Mouse (Mus musculus) limb, embryonic 11.5 days (tissue): ENCODE data around the gene Klhdc7a. TPM values are rescaled to one million over a fixed set of nuclear protein-coding genes. Genes with fewer than 3 reads are reported as not detected.

Source experiments
- ATAC-seq: fragments of 200-750 bp; cut with Nextera tagmentation; 2 replicates; pipeline ENCODE4 v1.8.0; 2017; ENCODE audit warnings: low read depth; ENCODE audit not compliant: insufficient number of reproducible peaks, low FRiP score, low TSS enrichment
- DNase-seq: peaks from one replicate; pipeline ENCODE4 v3.0.0-alpha.2; 2015; ENCODE audit warnings: low spot score
- H3K27ac ChIP-seq: fragments of 300-500 bp; sonication (generic); replicated peaks from 2 replicates; pipeline ENCODE4 v1.5.1; 2014; ENCODE audit warnings: low read depth, mild to moderate bottlenecking, low read length
- H3K27me3 ChIP-seq: fragments of 300-500 bp; sonication (generic); 2 replicates; pipeline ENCODE4 v1.6.1; 2014; ENCODE audit warnings: mild to moderate bottlenecking, low read length, mixed read lengths; ENCODE audit not compliant: control insufficient read depth, insufficient read depth
- H3K36me3 ChIP-seq: fragments of 300-500 bp; sonication (generic); 2 replicates; pipeline ENCODE4 v1.6.1; 2014; ENCODE audit warnings: mild to moderate bottlenecking, low read length, moderate library complexity, mixed read lengths; ENCODE audit not compliant: control insufficient read depth, insufficient read depth
- H3K4me1 ChIP-seq: fragments of 300-500 bp; sonication (generic); 2 replicates; pipeline ENCODE4 v1.6.1; 2014; ENCODE audit warnings: low read length, mixed read lengths; ENCODE audit not compliant: control insufficient read depth, insufficient read depth
- H3K4me2 ChIP-seq: fragments of 300-500 bp; sonication (generic); 2 replicates; pipeline ENCODE4 v1.6.1; 2014; ENCODE audit warnings: low read depth, mild to moderate bottlenecking, moderate library complexity; ENCODE audit not compliant: severe bottlenecking
- H3K4me3 ChIP-seq: fragments of 300-500 bp; sonication (generic); 2 replicates; pipeline ENCODE4 v1.5.1; 2014; ENCODE audit warnings: low read depth, low read length
- H3K9ac ChIP-seq: fragments of 300-500 bp; sonication (generic); 2 replicates; pipeline ENCODE4 v1.6.1; 2014; ENCODE audit warnings: mild to moderate bottlenecking, low read length
- H3K9me3 ChIP-seq: fragments of 300-500 bp; sonication (generic); 2 replicates; pipeline ENCODE4 v1.6.1; 2016; ENCODE audit warnings: low read length; ENCODE audit not compliant: control insufficient read depth
- WGBS: fragments of 180-500 bp; shearing (Covaris S2); extraction: QIAGEN DNeasy Blood & Tissue Kit; methylation state at CpG from one replicate; pipeline ENCODE4 v1.1.7; 2014; 5-methylcytosine and 5-hydroxymethylcytosine counted together
- polyA plus RNA-seq: library from polyadenylated mRNA; unstranded; fragments of >200 nt; fragmentation: Nextera tagmentation; extraction: Ambion mirVana; gene quantifications from 2 replicates; pipeline ENCODE4 v1.2.1, GENCODE M21; 2014

Gene Klhdc7a
- polyA plus RNA-seq, 1 experiment from 2014 or later = 0.04 TPM

DNA sequence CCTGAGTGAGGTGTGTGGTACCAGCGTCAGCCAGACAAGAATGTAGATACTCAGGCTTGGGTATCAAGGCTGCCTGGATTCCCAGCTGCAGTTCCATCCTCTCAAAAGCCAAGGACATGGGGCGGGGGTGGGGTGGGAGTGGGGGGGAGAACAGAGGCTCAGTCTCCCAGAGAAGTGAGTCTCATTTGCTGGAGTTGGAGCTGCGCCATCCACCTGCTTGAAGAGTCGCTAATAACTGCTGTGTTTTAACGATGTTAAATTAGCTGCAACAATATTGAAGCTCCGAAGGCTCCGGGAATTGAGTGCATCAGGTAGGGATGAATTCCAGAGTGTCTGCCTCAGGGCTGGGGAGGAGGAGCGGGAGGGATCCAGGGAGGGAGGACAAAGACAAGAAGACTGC lies 27.8 kb upstream of the Klhdc7a start:
- WGBS = 56% methylated on average over 8 of the region's 8 CpGs
- Histone ChIP-seq H3K4me1 (0 out of 2 replicates have a peak, but pooled peaks cover 3% of the 10 kb centered on the region), H3K4me2 (no peak overlapping the region), H3K27ac (no peak overlapping the region), H3K9me3 (no peaks in the 10 kb centered on the region), H3K36me3 (no peaks in the 10 kb centered on the region), H3K4me3 (no peak overlapping the region), H3K27me3 (no peaks in the 10 kb centered on the region), H3K9ac (no peak overlapping the region)
- no peak for DNase-seq
- no peak for ATAC-seq

DNA sequence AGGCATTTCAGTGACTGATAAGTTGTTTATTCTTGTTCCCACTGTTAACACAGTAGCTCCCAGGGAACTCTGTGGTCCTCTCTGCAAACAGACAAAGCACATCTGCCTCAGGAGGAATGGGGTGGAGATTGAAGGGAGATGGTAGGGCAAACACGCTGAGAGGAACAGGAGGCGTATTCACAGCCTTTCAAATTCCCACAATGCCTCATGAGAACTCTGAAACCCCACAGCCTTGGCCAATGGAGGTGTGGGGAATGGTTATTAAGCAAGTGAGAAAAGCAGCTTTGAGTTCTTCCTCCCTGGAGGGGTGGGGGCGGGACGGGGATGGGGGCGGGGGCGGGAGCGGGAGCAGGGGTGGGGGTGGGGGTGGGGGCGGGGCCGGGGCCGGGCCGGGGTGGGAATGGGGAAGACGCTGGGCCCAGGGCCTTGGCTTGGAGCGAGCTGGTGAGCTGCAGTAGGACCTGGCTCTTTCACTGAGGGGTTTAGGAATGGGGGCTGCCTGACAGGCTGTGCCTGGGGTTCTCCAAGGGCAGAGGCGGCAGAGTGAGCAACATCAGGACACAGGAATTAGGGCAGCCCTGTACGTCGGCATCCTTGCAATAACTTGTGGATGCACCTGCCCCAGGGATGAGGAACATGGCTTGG lies 25.4 kb upstream of the Klhdc7a start:
- H3K4me1 ChIP-seq = 0 out of 2 replicates have a peak, but pooled peaks cover 3% of the 10 kb centered on the region
- peak overlapping the region; percentile 27 for H3K4me2 ChIP-seq
- ATAC-seq = no peak
- no peaks in the 10 kb centered on the region for H3K9me3 ChIP-seq
- H3K27ac ChIP-seq = no peak overlapping the region
- WGBS = 12% methylated on average over 11 of the region's 16 CpGs
- no peaks in the 10 kb centered on the region for H3K36me3 ChIP-seq
- no peak for DNase-seq
- no peak overlapping the region for H3K9ac ChIP-seq
- H3K4me3 ChIP-seq = no peak overlapping the region
- H3K27me3 ChIP-seq = no peaks in the 10 kb centered on the region

DNA sequence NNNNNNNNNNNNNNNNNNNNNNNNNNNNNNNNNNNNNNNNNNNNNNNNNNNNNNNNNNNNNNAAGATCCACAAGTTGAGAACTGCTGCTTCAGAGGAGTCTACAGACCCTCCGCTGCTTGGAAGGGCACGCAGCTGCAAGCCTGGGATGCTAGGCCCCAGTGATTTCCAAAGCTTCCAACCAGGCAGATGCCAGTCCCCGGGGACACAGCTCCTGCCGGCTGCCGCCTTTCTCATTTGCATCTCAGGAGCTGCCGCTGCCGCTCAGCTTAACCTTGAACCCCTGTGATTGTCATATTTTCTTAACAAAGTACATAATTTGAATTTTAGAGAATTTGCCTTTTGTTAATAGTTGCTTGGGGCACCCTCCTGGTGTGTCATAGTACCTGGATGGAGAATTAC lies 19.1 kb upstream of the Klhdc7a start:
- ATAC-seq = no peak
- Histone ChIP-seq H3K36me3 (no peaks in the 10 kb centered on the region), H3K9ac (no peak overlapping the region), H3K27ac (no peak overlapping the region), H3K4me2 (no peak overlapping the region), H3K4me3 (no peak overlapping the region), H3K4me1 (no peaks in the 10 kb centered on the region), H3K27me3 (peaks cover 3% of the 10 kb centered on the region; the same call in 1 of the 2 replicates), H3K9me3 (no peaks in the 10 kb centered on the region)
- DNase-seq = no peak
- WGBS = 34% methylated on average over 7 of the region's 7 CpGs

GRCm38 (mm10) chr4:139978716-139979115 lies 10.9 kb upstream of the Klhdc7a start:
- Histone ChIP-seq H3K9ac (no peak overlapping the region), H3K4me1 (peaks cover 3% of the 10 kb centered on the region; the same call in 1 of the 2 replicates), H3K9me3 (no peaks in the 10 kb centered on the region), H3K4me2 (no peak overlapping the region), H3K27me3 (no peaks in the 10 kb centered on the region), H3K4me3 (no peak overlapping the region), H3K36me3 (no peaks in the 10 kb centered on the region), H3K27ac (no peak overlapping the region)
- 51% methylated on average over 5 of the region's 5 CpGs for WGBS
- DNase-seq (no peak), ATAC-seq (no peak)

DNA sequence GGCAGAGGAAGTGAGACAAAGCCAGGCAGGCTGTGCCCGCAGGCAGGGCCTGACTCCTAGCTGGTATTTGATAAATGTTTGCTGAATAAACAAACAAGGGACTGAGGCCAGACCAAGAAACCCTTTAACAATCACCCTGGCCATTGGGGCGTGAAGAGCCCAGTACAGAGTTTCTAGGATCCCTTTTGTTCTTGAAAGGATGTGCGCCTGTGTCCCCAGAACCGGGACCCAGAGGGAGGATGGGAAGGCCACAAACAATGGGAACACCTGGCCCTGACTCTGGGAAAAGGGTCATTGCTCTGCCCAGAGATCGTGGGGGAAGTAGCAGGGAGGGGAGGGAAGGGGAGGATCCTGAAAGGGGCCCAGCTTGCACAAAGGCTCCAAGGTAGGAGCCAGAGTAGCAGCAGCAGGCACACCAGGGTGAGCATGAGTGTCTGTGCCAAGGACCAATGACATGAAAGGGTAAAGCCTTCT lies 9.5 kb upstream of the Klhdc7a start:
- H3K4me3 ChIP-seq = no peak overlapping the region
- no peaks in the 10 kb centered on the region for H3K27me3 ChIP-seq
- no peak overlapping the region for H3K9ac ChIP-seq
- DNase-seq (no peak), ATAC-seq (no peak)
- H3K9me3 ChIP-seq = no peaks in the 10 kb centered on the region
- H3K4me1 ChIP-seq = peaks cover 3% of the 10 kb centered on the region; the same call in 1 of the 2 replicates
- no peak overlapping the region for H3K4me2 ChIP-seq
- WGBS = 26% methylated on average over 5 of the region's 5 CpGs
- no peaks in the 10 kb centered on the region for H3K36me3 ChIP-seq
- no peak overlapping the region for H3K27ac ChIP-seq

DNA sequence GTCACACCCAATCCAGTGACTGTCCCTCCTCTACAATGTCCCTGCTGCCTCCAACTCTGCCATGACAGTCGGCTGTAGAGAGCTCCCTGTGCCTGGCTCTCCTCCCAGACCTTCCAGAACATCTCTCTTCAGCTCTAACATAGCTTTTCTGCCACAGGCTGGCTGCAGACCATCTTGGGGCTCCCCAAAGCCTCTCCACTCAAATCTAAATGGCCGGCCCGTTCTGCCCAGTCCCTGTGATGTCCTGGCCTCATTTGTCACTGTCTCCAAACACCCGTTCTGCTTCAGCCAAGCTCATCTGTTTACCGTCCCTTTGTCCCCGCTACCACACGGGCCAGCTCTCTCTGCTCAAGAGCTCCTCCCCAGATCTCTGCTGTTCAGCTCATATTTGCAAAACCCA lies 6.7 kb upstream of the Klhdc7a start:
- H3K4me2 ChIP-seq = no peak overlapping the region
- no peaks in the 10 kb centered on the region for H3K36me3 ChIP-seq
- no peak overlapping the region for H3K27ac ChIP-seq
- no peaks in the 10 kb centered on the region for H3K27me3 ChIP-seq
- H3K9me3 ChIP-seq = no peaks in the 10 kb centered on the region
- H3K4me1 ChIP-seq = peaks cover 3% of the 10 kb centered on the region; the same call in 1 of the 2 replicates
- DNase-seq (no peak), ATAC-seq (no peak)
- 18% methylated on average over 7 of the region's 7 CpGs for WGBS
- no peak overlapping the region for H3K4me3 ChIP-seq
- H3K9ac ChIP-seq = no peak overlapping the region

- Histone ChIP-seq H3K4me3 (no peak overlapping the region), H3K4me2 (no peak overlapping the region), H3K9me3 (no peaks in the 10 kb centered on the region), H3K27ac (no peak overlapping the region), H3K4me1 (peaks cover 6% of the 10 kb centered on the region), H3K27me3 (no peaks in the 10 kb centered on the region), H3K9ac (no peak overlapping the region), H3K36me3 (no peaks in the 10 kb centered on the region)
- WGBS = 20% methylated on average over 10 of the region's 10 CpGs
- ATAC-seq = no peak
- DNase-seq = peak; percentile 36
Measured at GRCm38 (mm10) chr4:139967475-139967891, 343 bp downstream of the Klhdc7a start.

DNA sequence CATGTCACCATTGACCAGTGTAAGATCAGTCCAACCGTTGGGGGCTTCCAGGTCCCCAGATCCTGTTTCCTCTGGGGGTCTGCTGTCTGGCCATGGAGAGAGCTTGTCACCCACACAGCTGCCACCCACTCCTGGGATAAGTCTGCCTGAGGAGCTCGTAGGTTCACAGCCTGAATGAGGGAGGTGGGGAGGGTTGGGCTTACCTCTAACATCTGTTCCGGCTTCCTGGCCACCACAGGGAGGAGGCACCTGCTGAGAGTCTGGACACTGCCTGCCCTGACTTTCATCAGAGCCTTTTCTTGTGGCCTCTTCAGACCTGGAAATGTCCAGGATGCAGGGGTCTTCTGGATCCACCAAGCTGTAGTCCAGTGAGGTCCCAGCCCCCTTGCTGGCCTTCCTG lies 845 bp downstream of the Klhdc7a start:
- 26% methylated on average over 3 of the region's 3 CpGs for WGBS
- Histone ChIP-seq H3K27ac (no peak overlapping the region), H3K4me1 (peaks cover 6% of the 10 kb centered on the region), H3K9me3 (no peaks in the 10 kb centered on the region), H3K9ac (no peak overlapping the region), H3K27me3 (no peaks in the 10 kb centered on the region), H3K4me2 (no peak overlapping the region), H3K36me3 (no peaks in the 10 kb centered on the region), H3K4me3 (no peak overlapping the region)
- no peak for ATAC-seq
- DNase-seq = no peak
